Mouse (Mus musculus): Measurements from ENCODE around the gene Nyap1.

DNA sequence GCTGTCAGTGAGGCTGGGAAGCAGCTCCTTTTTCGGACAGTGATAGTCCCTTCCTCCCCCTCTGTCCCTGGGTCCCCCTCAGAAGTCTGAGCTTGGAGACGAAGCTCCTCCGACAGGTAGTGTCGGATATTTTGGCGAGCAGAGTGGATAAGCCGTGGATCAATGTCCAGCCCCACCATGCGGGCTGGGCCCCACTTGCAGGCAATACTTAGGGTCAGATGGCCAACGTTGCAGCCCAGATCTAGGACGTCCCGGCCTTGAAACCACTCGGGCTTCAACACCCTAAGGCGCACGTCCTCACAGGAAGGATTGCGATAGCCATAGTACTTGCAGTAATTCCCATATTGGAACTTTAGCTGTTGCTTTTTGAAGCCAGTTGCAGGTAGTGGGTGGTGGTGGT lies 43.1 kb upstream of the Nyap1 start:
- no peak for TF ChIP-seq CTCF (IDR thresholded peaks at IDR 0.05; ENCODE audit: borderline replicate concordance, insufficient read depth, low read length)
- no peak for TF ChIP-seq POLR2A (IDR thresholded peaks at IDR 0.05; ENCODE audit: low read depth, low read length)
